Mouse (Mus musculus): ENCODE results near the gene Olfr229.
"Not testable (repeated sequence)": the region's sequence is repeated elsewhere in the genome, so short reads cannot be mapped to it uniquely, and the experiment has no call there.

Olfr229 gene

GRCm38 (mm10) chr9:39907036-39907435, at the start of gene Olfr229:
TSS of gene Olfr229 (plus strand) at chr9:39907336.
- DNase-seq (ENCODE audit: low read depth, low spot score), result no peak

GRCm38 (mm10) chr9:39866122-39866521, 41.0 kb upstream of the Olfr229 start, which contains the start of gene Olfr972:
TSS of gene Olfr972 (plus strand) at chr9:39866422.
- no peak for DNase-seq (ENCODE audit: low read depth, low spot score)

GRCm38 (mm10) chr9:39871986-39872385, 35.1 kb upstream of the Olfr229 start:
- not testable (repeated sequence) for DNase-seq (ENCODE audit: low read depth, low spot score)

DNA sequence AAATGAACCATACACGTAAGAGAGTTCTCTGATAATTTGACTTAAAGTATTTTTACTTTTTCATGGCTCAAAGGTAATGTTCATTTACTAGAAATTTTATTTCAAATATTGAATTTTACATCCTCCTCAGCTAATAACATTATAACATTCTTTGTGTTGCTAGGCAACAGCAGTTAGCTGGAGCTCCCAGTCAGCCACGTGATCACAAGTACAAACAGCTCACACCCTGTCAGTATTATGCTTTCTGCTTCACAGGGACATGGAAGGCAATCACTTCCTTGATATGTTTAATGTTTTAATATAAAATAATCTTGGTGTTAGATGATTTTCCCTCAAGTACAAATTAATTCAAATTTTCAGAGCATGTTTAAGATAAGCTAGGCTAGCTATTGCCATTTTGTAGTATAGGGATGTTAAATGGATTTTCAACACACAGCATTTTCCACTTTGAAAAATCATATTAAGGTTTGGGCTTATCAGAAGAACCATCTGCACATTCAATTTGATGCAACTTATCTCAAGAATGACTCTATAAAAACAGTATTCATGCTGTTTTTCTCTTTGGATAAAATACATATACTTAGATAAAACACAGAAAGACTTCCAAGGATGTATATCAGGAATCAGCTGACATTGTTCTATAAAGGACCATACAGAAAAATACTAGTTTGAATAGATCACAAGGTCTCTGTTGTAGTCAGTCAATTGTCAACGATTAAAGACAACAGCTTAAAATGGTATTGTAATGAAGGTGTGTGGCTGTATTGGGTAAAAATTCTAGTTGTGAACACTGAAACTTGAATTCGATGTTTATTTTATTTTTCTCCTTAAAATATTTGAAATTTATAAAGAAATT, 29.4 kb upstream of the Olfr229 start:
- not testable (repeated sequence) for DNase-seq (ENCODE audit: low read depth, low spot score)

DNA sequence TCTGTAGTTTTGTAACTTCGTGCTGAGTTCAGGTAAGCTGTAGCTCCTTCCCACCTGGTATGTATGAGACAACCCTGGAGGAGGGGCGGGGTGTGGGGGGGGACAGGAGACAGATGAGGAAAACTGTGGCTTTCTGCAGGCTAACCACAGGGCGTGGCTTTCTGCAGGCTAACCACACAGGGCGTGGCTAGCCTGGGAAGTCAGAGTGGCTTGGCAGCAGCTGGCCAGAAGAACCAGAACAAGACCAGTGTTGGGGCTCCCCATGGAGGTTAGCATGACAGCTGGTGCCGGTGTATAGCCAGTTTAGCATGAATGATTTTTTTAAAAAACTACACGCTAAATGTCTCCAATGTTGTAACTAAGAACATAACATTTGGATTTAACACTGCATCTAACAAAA, 2.0 kb upstream of the Olfr229 start:
- no peak for DNase-seq (ENCODE audit: low read depth, low spot score)

DNA sequence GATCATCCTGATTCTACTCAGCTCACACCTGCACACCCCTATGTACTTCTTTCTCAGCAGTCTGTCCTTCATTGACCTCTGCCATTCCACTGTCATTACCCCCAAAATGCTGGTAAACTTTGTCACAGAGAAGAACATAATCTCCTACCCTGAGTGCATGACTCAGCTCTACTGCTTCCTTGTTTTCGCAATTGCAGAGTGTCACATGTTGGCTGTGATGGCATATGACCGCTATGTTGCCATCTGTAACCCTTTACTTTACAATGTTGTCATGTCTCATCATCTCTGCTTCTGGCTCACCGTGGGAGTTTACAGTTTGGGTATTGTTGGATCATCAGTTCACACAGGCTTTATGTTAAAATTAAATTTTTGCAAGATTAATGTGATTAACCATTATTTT, 2.8 kb downstream of the Olfr229 start:
- DNase-seq (ENCODE audit: low read depth, low spot score), result no peak

GRCm38 (mm10) chr9:39927975-39928836, 21.1 kb downstream of the Olfr229 start:
- not testable (repeated sequence) for DNase-seq (ENCODE audit: low read depth, low spot score)

DNA sequence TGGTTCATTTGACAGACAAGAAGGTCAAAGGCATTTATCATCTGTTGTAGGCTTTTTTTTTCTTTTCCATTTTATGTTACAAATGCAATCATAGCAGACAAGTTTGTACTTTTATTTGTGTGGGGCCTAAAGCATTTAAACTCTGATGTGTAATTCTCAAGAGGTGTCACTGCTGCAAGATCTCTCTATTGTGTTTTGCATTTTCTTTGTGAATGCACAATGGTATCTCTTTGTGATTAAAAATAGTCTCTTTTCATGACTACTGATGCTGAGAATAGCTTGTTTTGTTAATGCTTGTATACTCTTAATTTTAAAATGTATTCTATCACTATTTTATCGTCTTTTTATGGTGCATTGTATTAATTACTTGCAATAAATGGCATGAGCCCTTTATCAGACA, 21.7 kb downstream of the Olfr229 start:
- not testable (repeated sequence) for DNase-seq (ENCODE audit: low read depth, low spot score)

- DNase-seq (ENCODE audit: low read depth, low spot score), result no peak
Observed at GRCm38 (mm10) chr9:39937201-39937600, 30.1 kb downstream of the Olfr229 start, which contains the start of gene Olfr974. TSS of gene Olfr974 (plus strand) at chr9:39937501.

DNA sequence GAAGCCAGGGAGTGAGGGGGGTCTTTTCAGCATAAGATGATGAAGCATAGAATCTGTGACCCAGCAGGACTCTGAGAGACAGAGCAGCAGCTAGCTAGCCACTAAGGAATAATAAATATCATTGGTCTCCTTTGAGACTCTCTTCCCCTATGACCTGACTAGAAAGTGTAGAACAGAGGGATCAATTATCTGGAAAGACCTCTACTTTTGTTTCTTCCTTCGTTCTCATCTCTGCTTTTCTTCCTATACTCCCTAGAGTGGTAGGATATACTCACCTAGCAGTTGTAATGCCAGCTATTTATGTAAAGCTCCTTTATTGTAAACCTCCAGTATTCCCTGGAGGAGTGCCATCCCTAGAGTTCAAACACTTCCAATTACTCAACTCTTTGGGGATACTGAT, 44.8 kb downstream of the Olfr229 start, which contains the start of gene Olfr975:
Gene Olfr975, minus strand, starts transcription at position 101 of the 400 bp plus-strand sequence.
- DNase-seq (ENCODE audit: low read depth, low spot score), result no peak

- DNase-seq (ENCODE audit: low read depth, low spot score), result not testable (repeated sequence)
Observed at GRCm38 (mm10) chr9:39961033-39961432, 53.9 kb downstream of the Olfr229 start, which contains the start of gene Olfr976. TSS of gene Olfr976 (minus strand) at chr9:39961133.
